Mouse (Mus musculus) adrenal gland, postnatal 10 days (tissue): ENCODE measurements at regions not wholly inside any gene's neighbourhood (a gene's known extent, or its start where the extent isn't known, plus 50 kb on each side); places are given as distances from the start of the nearest gene placed in this dataset.

Experiments
- DNase-seq: peaks from one replicate; pipeline ENCODE4 v3.0.0; 2021; ENCODE audit warnings: mixed read lengths

- DNase-seq = no peak
These were observed 92.8 kb upstream of the Tmem189 start for GRCm38 (mm10) chr2:167782231-167782999.

- DNase-seq = peak; percentile 76
These were observed 91.9 kb upstream of the Tmem189 start for GRCm38 (mm10) chr2:167781496-167781895.

- DNase-seq = peak; percentile 69
These were observed 89.1 kb upstream of the Tmem189 start for GRCm38 (mm10) chr2:167778691-167779090.

- no peak for DNase-seq
These were observed 88.6 kb upstream of the Tmem189 start for GRCm38 (mm10) chr2:167778271-167778670.

GRCm38 (mm10) chr2:167777331-167778085 is 87.9 kb upstream of the Tmem189 start:
- DNase-seq = peak; percentile 89

GRCm38 (mm10) chr2:167776251-167777168 is 86.9 kb upstream of the Tmem189 start:
- DNase-seq = peak; percentile 68

DNA sequence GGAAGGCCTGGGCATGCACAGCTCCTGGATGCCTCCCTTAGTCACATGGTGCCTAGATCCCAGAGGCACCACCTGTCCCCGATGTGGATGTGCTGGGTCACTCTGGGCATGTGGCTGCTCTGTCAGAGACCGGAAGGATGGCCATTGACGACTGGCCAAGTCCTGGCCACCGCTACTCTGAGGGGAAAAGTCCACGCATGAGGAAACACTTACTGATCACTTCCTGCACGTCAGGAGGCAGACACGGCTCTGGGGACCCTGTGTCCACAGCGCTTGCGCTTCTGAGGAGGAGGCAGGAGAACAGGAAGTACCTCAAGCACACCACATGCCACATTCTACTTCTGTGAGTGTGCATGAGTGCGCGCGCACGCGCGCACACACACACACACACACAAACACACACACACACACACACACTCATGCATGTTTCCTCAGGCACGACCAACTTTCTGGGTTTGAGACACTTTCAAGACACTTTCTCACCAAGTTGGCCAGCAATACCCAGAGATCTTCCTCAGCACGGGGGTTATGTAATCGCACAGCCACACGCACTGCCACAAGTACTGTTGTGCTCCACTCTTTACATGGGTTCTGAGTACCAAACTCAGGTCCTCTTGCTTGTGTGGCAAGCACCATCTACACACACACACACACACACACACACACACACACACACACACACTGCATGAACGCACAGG is 85.7 kb upstream of the Tmem189 start:
- DNase-seq = peak; percentile 50

DNA sequence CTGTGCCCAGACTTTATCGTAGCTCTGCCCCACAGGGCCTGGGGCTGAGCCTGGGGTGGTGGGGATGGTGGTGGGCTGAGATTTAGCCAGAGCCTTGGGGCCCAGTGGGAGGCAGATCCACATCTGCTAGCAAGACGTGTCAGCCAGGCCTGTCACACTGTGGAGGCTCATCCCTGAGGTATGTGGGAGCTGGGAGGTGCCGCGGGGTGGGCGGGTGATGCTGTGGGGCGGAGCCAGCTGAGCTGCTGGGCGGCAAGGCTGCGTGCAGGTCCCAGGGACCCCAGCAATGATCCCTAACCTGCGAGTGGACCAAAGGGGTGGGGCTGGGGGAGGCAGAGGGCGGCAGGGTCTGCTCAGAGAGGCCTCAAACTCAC is 85.2 kb upstream of the Tmem189 start:
- DNase-seq = peak; percentile 68

DNA sequence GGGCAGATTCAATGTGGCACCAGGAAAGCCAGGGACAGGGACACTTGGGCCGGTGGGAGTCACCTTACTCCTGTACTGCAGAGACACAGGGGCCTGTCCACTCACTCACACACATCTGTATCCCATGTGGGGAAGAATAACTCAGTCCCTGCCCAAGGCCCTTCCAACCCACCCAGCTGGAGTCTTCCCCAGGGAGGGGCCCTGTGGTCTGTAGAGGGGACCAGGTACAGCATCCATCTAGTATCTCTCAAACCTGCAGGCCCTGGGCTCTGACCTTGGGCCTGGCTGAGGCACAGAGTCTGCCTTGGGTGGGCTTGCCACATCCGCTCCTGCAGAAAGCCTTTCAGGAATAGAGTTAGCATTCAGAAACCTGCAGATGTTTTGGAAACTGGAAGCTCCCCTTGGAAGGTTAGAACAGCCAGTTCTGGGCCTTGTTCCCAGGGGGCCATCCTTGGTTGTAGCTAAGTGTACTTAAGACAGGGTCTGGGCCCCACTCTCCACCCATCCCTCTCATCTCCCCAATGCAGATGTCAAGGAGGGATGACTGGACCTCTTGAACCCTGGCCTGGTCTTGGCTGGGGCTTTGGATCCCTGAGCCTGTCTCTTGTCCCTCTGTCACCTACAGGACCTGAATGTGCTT is 84.7 kb upstream of the Tmem189 start:
- no peak for DNase-seq

DNA sequence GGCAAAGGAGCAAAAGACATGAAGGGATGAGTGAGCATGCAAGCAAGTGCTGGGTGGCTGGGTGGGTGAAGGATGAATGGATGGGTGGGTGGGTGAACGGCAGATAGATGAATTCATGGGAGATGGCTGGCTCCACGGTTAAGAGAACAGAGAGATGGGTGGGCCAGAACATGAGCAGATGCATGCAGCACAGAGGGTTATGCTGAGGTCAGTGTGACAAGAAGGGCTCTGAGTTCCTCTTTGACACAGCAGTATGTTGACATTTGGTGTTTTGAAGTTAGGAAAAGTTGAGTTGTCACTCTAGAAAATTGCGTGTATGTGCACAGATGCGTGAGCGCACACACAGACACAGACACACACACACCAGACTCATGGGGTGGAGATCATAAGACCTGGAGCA is 83.2 kb upstream of the Tmem189 start:
- no peak for DNase-seq

GRCm38 (mm10) chr2:167767962-167768361 is 78.3 kb upstream of the Tmem189 start:
- DNase-seq = peak; percentile 64

GRCm38 (mm10) chr2:167767371-167767770 is 77.7 kb upstream of the Tmem189 start:
- DNase-seq = no peak

DNA sequence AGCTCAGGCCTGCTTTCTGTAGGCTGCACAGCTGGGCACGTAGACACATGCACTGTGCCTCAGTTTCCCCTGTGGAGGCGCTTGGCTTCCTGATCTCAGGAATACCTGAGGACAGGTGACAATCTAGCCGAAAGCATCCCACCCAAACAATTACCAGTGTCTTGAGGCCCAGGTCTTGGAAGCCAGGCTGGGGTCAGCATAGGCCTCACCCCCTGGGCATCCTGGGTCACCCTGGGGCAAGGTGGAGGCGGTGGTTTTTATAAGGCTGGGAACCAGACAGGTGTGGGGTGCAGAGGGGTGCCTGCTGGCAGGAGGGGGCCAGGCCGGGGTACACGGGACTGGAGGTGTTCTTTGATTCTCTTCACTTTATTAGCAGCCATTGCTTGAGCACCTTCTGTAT is 76.2 kb upstream of the Tmem189 start:
- DNase-seq = no peak

DNA sequence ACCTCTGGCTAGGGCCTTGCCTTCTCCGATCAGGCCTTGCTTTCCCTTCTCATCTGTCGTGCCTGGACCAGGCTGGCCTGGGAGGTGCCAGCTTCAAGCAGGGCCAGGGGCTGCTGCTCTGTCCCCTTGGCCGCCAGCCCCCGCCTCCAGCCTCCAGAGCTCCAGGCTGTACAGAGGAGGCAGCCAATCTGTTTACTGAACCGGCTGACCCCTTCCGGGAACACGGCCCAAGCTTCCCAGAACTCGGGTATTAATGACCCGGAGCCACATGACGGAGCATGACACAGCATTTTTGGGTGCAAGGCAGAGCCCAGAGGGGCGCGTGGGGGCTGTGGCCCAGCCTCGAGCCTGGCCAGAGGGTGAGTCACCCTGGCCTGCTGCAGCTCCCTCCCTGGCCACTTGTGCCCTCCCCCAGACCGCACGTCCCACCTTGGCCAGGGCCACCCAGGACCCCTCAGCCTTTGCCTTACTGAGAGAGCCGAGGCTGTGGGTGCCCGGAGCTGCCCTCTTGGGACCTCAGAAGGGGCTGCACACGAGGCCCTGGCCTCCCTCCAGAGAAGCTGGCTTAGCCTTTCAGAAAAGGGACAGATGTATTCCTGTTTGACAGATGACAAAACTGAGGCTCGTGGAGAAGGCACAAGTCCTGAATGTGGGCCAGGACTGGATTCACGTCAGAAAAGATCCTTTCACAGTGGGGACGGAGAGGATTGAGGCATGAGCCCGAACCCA is 75.6 kb upstream of the Tmem189 start:
- DNase-seq = peak; percentile 89

DNA sequence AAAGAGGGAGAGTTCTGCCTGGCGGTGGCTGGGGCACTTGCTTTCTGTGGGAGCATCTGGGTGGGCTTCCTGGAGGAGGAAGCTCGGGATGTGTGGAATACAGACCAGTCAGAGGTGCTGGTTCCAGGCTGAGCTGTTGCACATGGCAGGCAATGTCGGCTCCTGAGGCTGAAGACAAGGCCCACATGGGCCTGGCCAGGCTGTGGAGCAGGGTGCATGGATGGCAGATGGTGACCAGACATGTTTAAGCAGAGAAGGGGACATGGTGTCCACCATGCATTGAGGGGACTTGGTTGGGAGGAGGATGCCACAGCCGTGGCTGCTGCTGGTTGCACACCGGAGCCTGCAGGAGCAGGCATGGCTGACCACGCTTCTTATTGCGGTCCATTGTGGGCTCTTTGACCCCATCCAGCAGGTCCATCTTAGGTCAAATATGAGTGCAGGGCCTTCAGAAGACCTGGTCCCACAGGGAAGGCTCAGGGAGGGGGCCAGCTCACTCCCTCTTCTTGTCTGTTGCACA is 74.3 kb upstream of the Tmem189 start:
- no peak for DNase-seq

DNA sequence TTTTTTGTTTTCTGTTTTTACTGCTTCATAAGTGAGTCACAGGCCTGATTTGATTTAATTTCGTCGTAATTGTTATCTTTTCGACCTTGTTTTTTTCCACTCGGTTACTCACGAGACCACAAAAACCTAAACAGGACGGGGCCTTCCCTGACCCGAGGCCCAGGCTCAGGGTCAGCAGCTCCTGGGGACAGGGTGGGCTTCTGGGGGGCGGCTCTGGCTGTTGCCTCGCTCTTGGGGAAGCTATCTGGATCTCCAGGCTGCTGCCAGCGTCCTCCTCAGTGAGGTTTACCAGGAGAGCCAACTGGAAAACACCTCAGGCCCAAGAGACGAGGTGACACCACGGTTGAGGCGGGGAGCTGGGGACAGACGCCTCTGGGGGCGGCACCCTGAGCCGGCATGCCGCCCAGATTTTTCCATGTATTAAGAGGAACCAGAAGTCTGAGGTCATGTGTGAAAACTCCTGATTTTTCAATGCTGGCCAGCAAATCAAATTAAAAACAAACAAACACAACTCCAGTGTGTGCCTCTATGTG is 71.8 kb upstream of the Tmem189 start:
- DNase-seq = peak; percentile 65

GRCm38 (mm10) chr2:167760681-167761403 is 71.2 kb upstream of the Tmem189 start:
- DNase-seq = peak; percentile 44

DNA sequence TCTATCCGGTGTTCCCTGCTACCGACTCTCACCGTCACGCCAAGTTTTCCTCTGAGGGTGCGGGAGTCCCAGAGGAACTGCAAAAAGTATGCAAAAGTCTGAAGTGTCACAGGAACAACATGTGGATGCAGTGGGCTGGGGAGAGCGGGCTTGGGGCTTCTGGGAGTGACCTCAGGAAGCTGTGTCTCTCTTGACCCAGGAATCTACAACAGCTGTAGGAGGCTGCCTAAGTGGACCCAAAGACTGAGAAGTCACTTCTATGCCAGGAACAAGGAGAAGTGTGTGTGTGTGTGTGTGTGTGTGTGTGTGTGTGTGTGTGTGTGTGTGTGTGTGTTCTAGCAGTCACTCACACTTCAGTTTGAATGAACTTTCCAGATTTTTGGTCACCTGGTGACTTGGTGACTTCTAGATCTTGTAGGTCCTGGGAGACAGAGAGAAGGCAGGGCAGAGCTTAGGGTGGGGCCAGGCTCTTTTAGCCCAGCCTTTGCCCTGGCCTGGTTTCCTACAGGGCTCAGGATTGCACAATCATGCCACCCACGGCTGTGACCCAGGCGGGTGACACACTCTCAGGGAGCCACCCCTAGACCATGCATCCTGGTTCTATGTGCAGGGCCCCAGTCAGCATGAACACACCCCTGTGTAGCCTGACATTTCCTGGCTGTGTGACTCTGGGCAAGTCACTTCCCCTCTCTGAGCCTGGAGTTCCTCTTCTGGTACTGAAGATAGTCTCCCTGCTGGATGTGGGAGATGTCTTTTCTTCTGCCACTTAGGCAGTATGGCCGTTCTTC is 70.2 kb upstream of the Tmem189 start:
- DNase-seq = peak; percentile 80
